Mouse (Mus musculus): Measurements from ENCODE around the gene Xkr7.

- TF ChIP-seq CTCF (IDR thresholded peaks at IDR 0.05; ENCODE audit: borderline replicate concordance, control insufficient read depth, extremely low read depth, insufficient read depth, low read length, poor library complexity) = peak; percentile 45; the same call in 1 of the 2 replicates
- TF ChIP-seq POLR2A (IDR thresholded peaks at IDR 0.05; ENCODE audit: control insufficient read depth, extremely low read depth, insufficient read depth, low read length, poor library complexity) = no peak
Measured at GRCm38 (mm10) chr2:153080841-153081523, 49.3 kb downstream of the Xkr7 start.
